Mouse (Mus musculus) limb, embryonic 15.5 days (tissue): Measurements from ENCODE around the gene Tgfb1. TPM values are rescaled to one million over a fixed set of nuclear protein-coding genes. Genes with fewer than 3 reads are reported as not detected.

Experiments used
- ATAC-seq: fragments of 200-750 bp; cut with Nextera tagmentation; 2 replicates; pipeline ENCODE4 v1.8.0; 2017; ENCODE audit warnings: low read depth, moderate TSS enrichment; ENCODE audit not compliant: insufficient number of reproducible peaks, low FRiP score, low TSS enrichment
- H3K27ac ChIP-seq: fragments of 300-500 bp; sonication (generic); 2 replicates; pipeline ENCODE4 v1.5.1; 2015; ENCODE audit warnings: moderate library complexity, mild to moderate bottlenecking, inconsistent platforms
- H3K27me3 ChIP-seq: fragments of 300-500 bp; sonication (generic); 2 replicates; pipeline ENCODE4 v1.6.1; 2015; ENCODE audit warnings: inconsistent platforms
- H3K36me3 ChIP-seq: fragments of 300-500 bp; sonication (generic); 2 replicates; pipeline ENCODE4 v1.6.1; 2015; ENCODE audit warnings: inconsistent platforms
- H3K4me1 ChIP-seq: fragments of 300-500 bp; sonication (generic); 2 replicates; pipeline ENCODE4 v1.6.1; 2015; ENCODE audit warnings: inconsistent platforms
- H3K4me2 ChIP-seq: fragments of 300-500 bp; sonication (generic); 2 replicates; pipeline ENCODE4 v1.6.1; 2015; ENCODE audit warnings: mild to moderate bottlenecking, inconsistent platforms
- H3K4me3 ChIP-seq: fragments of 300-500 bp; sonication (generic); 2 replicates; pipeline ENCODE4 v1.5.1; 2015; ENCODE audit warnings: mild to moderate bottlenecking, inconsistent platforms
- H3K9ac ChIP-seq: fragments of 300-500 bp; sonication (generic); 2 replicates; pipeline ENCODE4 v1.6.1; 2015; ENCODE audit warnings: inconsistent platforms
- H3K9me3 ChIP-seq: fragments of 300-500 bp; sonication (generic); 2 replicates; pipeline ENCODE4 v1.6.1; 2016; ENCODE audit warnings: inconsistent platforms
- WGBS: fragments of 180-500 bp; shearing (Covaris S2); methylation state at CpG from one replicate; pipeline ENCODE4 v1.1.7; 2015; 5-methylcytosine and 5-hydroxymethylcytosine counted together
- polyA plus RNA-seq: library from polyadenylated mRNA; unstranded; fragments of >200 nt; fragmentation: Nextera tagmentation; extraction: Ambion mirVana; gene quantifications from 2 replicates; pipeline ENCODE4 v1.2.1, GENCODE M21; 2015

The Tgfb1 gene
- polyA plus RNA-seq, 1 experiment from 2014 or later, result 3.8 TPM

DNA sequence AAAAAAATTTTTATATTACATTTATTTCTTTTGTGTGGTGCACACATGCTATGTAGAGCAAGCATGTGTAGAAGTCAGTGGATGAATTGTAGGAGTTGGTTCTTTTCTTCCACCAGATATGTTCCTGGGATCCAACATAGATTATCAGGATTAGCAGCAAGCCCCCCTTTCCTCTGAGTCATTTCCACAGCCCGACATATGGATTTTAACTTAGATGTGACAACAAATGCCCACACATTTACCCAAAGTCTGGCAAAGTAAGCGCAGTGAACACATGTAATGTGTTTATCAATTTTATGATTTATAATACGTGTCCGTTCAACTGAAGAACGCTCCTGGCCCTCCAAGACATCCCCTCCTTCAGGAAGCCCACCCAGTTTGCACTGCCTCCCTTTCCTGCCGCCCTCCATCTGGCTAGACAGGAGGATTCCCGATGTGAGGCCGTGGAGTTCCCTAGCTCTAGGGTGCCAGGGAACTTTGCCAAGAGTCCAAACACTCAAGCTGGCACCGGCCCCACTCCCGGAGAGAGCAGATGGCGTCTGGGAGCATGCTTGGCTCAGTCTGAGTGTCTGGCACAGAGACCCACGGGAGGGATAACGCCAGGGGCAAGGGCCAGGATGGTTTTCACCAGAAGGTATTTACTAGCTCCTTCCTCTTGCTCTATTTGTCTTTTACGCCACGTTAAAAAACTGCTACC is 10.6 kb upstream of the Tgfb1 start:
- no peaks in the 10 kb centered on the region for H3K9me3 ChIP-seq
- no peak overlapping the region for H3K27ac ChIP-seq
- ATAC-seq, result no peak
- no peaks in the 10 kb centered on the region for H3K36me3 ChIP-seq
- peaks cover 33% of the 10 kb centered on the region for H3K4me1 ChIP-seq
- 0 out of 2 replicates have a peak overlapping the region, but pooled peaks have one; percentile 4 for H3K4me2 ChIP-seq
- H3K9ac ChIP-seq, result no peak overlapping the region
- H3K4me3 ChIP-seq, result no peak overlapping the region
- 40% methylated on average over 15 of the region's 15 CpGs for WGBS
- H3K27me3 ChIP-seq, result peaks cover 28% of the 10 kb centered on the region

DNA sequence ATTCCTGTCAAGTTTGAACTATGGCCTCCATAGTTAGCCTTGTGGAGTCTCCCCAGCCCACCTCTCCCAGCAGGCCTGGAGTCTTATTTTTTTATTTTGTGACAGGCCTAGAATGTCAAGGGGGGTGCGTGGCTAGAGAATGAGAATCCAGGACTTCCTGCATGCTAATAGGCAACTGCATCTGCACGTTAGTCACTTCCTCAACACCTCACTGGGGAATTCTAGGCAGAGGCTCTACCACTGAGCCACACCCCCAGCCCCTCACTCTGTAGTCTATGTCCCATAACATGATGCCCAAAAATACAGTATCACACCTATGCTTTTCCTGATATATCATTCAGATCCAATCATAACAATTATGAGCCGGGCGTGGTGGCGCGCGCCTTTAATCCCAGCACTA is 9.8 kb upstream of the Tgfb1 start:
- 89% methylated on average over 7 of the region's 7 CpGs for WGBS
- Histone ChIP-seq H3K4me1 (peaks cover 41% of the 10 kb centered on the region), H3K4me2 (no peak overlapping the region), H3K27ac (no peak overlapping the region), H3K9me3 (no peaks in the 10 kb centered on the region), H3K36me3 (no peaks in the 10 kb centered on the region), H3K27me3 (peaks cover 28% of the 10 kb centered on the region), H3K4me3 (no peak overlapping the region), H3K9ac (no peak overlapping the region)
- ATAC-seq, result no peak

DNA sequence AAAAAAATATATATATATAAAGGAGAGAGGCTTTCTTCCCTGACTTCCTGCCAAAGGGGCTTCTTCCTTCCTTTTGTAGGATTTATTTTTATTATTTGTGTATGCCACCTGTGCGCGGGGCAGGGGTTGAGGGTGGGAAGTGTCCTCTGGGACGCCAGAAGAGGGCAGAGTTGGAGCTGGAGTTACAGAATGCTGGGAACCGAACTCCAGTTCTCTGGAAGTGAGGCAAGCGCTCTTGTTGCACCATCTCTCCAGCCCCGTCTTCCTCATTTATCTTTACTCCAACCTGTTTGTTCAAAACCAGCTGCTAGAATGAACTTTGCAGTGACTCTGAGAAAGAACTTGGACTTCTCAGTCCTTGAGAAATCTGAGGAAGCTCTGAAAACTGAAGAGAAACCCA is 6.8 kb upstream of the Tgfb1 start:
- Histone ChIP-seq H3K27me3 (peaks cover 8% of the 10 kb centered on the region), H3K27ac (peak overlapping the region; percentile 97), H3K4me3 (peak overlapping the region; percentile 72), H3K36me3 (no peaks in the 10 kb centered on the region), H3K4me2 (peak overlapping the region; percentile 65), H3K4me1 (peaks cover 34% of the 10 kb centered on the region), H3K9ac (no peak overlapping the region), H3K9me3 (no peaks in the 10 kb centered on the region)
- WGBS, result 6% methylated on average over 6 of the region's 6 CpGs
- ATAC-seq, result no peak

DNA sequence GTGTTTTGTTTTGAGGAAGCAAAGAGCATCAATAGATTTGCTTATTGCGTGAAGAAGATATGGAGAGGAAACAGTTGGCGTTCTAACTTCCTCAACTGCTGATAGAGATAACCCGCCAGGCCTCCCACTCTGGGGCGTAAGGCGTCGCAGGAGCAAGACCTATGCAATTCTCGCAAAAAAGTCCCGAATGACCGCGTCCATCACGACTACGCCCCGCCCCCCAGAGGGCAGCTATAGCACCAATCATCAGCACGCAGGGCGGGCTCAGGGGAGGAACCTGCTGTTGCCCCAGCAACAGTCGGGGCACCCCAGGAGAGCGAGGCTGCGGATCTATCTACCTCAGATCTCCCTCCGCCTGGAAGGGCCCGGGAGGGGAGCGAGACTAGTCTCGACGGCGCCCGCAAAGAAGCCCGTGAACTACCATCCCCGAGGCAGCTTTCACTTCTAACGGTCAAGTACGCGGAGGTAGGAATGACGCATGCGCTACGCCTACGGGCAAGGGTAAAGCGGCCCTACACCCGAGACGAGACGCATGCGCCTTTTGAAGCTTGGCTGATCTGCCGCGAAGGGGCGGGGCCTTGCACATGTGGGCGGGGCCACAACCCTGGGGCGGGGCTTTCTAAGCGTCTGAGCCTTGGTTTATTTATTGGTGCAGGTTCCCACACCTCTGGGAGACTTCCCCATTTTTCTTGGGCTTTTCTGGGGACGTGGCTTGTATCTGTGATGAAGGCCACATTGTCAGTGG is 6.1 kb upstream of the Tgfb1 start, which contains the start of gene B9d2:
Gene B9d2, plus strand, starts transcription at position 267 of the 745 bp plus-strand sequence.
- Histone ChIP-seq H3K4me1 (peaks cover 28% of the 10 kb centered on the region), H3K4me2 (peak within 1 kb of the TSS; percentile 65), H3K27ac (peak within 1 kb of the TSS; percentile 97), H3K36me3 (no peaks in the 10 kb centered on the region), H3K9me3 (no peaks in the 10 kb centered on the region), H3K9ac (peak within 1 kb of the TSS; percentile 52; the same call in 1 of the 2 replicates), H3K4me3 (peak within 1 kb of the TSS; percentile 72), H3K27me3 (peaks cover 1% of the 10 kb centered on the region; the same call in 1 of the 2 replicates)
- under 1% methylated on average over 46 of the region's 46 CpGs for WGBS
- peak; percentile 93 for ATAC-seq

DNA sequence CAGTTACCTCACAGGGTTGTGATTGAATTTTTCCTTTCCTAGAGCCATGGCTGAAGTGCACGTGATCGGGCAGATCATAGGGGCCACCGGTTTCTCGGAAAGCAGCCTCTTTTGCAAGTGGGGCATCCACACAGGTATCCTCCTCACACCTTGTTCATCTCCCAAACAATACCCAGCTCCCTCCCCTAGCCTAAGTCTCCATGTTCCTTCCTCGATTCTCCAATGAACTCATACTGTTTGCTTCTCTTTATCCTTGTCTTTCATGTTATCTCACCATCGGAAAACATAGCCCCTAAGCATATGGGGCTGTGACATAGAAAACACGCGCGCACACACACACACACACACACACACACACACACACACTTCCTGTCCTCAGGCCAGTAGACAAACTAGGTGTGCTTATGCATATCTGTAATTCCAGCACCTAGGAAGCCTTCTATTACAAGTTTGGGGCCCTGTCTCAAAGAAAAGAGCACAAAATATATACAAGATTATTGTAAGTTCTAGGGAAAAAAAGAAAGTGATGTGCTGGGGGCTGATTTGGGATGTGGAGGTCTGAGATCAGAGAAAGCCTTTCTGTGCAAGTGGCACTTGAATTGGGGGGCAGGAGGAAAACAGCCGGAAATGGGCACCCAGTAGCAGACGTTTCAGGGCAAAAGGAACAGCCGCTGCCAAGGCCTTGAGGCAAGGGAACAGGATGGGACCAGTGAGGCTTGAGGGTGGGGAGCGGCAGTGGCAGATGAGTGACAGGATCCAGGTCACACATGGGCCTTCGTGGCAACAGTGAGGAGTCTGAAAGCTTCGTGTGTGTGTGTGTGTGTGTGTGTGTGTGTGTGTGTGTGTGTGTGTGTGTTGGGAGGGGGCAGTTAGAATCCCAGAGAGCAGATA is 5.2 kb upstream of the Tgfb1 start:
- H3K9me3 ChIP-seq, result no peaks in the 10 kb centered on the region
- H3K4me2 ChIP-seq, result peak overlapping the region; percentile 65
- H3K36me3 ChIP-seq, result no peaks in the 10 kb centered on the region; the same call in 1 of the 2 replicates
- H3K4me3 ChIP-seq, result peak overlapping the region; percentile 72
- peaks cover 30% of the 10 kb centered on the region for H3K4me1 ChIP-seq
- no peak overlapping the region for H3K9ac ChIP-seq
- ATAC-seq, result no peak
- 58% methylated on average over 15 of the region's 15 CpGs for WGBS
- peaks cover 8% of the 10 kb centered on the region for H3K27me3 ChIP-seq
- peak overlapping the region; percentile 97 for H3K27ac ChIP-seq

DNA sequence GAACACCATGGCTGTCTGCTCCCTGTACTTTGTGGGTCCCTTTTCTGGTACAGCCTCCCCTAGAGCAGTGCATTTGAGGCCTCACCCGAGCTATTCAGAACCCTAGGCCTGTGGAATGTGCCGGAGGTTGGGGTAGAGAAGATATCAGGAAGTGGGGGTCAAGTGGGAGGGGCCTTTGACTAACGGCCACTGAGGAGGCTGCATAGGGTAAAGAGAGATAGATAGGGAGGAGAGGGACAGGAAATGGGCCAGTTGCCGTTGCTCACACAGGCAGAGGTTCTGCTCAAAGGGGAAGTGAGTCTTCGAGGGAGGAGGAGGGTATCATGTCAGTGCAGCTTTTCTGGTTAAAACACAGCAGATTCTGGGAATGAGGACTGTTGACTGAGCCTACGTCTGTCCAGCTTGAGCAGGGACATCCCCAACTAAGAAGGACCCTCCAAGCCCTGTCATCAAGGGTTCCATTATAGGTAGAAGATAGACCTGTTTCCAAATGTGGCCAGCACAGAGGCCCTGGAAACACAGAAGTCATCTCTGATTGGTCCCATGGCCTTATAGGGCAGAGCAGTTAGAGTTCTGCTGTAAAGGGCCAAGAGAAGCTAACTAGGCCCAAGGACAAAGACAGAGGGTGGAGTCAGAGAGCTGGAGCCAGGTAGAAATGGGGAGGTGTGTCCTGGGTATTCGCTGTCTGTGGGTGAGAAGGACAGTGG is 3.2 kb upstream of the Tgfb1 start:
- Histone ChIP-seq H3K4me3 (no peak overlapping the region), H3K27me3 (peaks cover 22% of the 10 kb centered on the region), H3K27ac (no peak overlapping the region), H3K4me1 (peaks cover 44% of the 10 kb centered on the region), H3K9ac (no peak overlapping the region), H3K9me3 (no peaks in the 10 kb centered on the region), H3K36me3 (no peaks in the 10 kb centered on the region; the same call in 1 of the 2 replicates), H3K4me2 (no peak overlapping the region)
- no peak for ATAC-seq
- WGBS, result 68% methylated on average over 7 of the region's 7 CpGs

DNA sequence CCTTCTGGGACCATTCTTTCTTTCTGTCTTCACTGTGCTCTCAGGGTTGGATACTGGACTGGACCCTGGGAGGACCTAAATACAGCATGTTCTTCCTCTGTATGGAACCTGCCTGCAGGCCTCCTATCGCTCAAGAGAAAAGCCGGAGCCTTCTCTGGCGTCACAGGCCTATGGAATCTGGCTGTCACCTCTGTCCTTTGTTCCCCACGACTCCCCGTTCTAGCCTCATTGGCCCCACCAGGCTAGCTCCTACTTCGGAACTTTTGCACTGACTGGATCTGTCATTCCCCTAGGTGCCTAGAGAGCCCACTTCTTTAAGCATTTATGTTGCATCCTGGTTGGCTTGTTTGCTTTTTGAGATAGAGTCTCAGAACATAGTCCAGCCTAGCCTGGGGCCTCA is 2.1 kb upstream of the Tgfb1 start:
- peaks cover 54% of the 10 kb centered on the region for H3K4me1 ChIP-seq
- H3K9me3 ChIP-seq, result no peaks in the 10 kb centered on the region
- no peak overlapping the region for H3K9ac ChIP-seq
- 82% methylated on average over 6 of the region's 6 CpGs for WGBS
- no peak overlapping the region for H3K4me2 ChIP-seq
- no peaks in the 10 kb centered on the region; the same call in 1 of the 2 replicates for H3K36me3 ChIP-seq
- H3K27me3 ChIP-seq, result peaks cover 31% of the 10 kb centered on the region
- no peak overlapping the region for H3K27ac ChIP-seq
- no peak overlapping the region for H3K4me3 ChIP-seq
- no peak for ATAC-seq

DNA sequence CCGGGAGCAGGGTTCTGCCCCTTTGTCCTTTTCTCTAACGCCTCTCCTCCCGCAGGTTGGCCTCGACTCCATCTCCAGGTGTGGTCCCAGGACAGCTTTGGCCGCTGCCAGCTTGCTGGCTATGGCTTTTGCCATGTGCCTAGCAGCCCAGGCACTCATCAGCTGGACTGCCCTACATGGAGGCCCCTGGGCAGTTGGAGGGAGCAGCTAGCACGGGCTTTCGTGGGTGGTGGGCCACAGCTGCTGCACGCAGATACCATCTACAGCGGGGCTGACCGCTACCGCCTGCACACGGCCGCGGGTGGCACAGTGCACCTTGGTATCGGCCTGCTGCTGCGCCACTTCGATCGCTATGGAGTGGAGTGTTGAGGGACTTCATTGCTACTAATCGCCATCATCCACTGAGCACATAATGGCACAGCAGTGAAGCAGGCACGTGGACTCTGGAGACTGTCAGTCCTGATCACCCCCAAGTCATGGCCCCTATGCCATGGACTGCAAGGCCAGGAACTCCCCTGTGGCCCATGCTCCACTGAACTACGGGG is 804 bp upstream of the Tgfb1 start:
- H3K27ac ChIP-seq, result 0 out of 2 replicates have a peak overlapping the region, but pooled peaks have one; percentile 54
- H3K9ac ChIP-seq, result no peak overlapping the region
- ATAC-seq, result no peak

DNA sequence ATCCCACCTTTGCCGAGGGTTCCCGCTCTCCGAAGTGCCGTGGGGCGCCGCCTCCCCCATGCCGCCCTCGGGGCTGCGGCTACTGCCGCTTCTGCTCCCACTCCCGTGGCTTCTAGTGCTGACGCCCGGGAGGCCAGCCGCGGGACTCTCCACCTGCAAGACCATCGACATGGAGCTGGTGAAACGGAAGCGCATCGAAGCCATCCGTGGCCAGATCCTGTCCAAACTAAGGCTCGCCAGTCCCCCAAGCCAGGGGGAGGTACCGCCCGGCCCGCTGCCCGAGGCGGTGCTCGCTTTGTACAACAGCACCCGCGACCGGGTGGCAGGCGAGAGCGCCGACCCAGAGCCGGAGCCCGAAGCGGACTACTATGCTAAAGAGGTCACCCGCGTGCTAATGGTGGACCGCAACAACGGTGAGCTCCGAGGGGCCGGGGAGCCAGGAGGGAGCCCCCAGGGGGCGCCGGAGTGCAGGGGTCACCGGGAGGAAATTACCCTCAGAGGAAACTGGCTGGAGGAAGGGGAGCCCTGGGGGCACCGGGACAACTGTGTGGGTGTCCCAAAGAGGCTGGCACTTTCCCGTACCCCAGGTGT is 1.1 kb downstream of the Tgfb1 start:
- peak overlapping the region; percentile 81 for H3K4me2 ChIP-seq
- H3K4me1 ChIP-seq, result peaks cover 38% of the 10 kb centered on the region
- under 1% methylated on average over 47 of the region's 47 CpGs for WGBS
- ATAC-seq, result no peak
- H3K36me3 ChIP-seq, result peaks cover 2% of the 10 kb centered on the region; the same call in 1 of the 2 replicates
- peaks cover 49% of the 10 kb centered on the region for H3K27me3 ChIP-seq
- peak overlapping the region; percentile 76; the same call in 1 of the 2 replicates for H3K27ac ChIP-seq
- H3K9ac ChIP-seq, result peak overlapping the region; percentile 69
- H3K9me3 ChIP-seq, result no peaks in the 10 kb centered on the region
- peak overlapping the region; percentile 67 for H3K4me3 ChIP-seq

More for the DNA sequence above, 804 bp upstream of the Tgfb1 start:
- 71% methylated on average over 21 of the region's 21 CpGs for WGBS
- Histone ChIP-seq H3K4me1 (peaks cover 48% of the 10 kb centered on the region), H3K27me3 (peaks cover 43% of the 10 kb centered on the region), H3K36me3 (no peaks in the 10 kb centered on the region; the same call in 1 of the 2 replicates), H3K4me2 (peak overlapping the region; percentile 81), H3K4me3 (peak overlapping the region; percentile 67), H3K9me3 (no peaks in the 10 kb centered on the region)

DNA sequence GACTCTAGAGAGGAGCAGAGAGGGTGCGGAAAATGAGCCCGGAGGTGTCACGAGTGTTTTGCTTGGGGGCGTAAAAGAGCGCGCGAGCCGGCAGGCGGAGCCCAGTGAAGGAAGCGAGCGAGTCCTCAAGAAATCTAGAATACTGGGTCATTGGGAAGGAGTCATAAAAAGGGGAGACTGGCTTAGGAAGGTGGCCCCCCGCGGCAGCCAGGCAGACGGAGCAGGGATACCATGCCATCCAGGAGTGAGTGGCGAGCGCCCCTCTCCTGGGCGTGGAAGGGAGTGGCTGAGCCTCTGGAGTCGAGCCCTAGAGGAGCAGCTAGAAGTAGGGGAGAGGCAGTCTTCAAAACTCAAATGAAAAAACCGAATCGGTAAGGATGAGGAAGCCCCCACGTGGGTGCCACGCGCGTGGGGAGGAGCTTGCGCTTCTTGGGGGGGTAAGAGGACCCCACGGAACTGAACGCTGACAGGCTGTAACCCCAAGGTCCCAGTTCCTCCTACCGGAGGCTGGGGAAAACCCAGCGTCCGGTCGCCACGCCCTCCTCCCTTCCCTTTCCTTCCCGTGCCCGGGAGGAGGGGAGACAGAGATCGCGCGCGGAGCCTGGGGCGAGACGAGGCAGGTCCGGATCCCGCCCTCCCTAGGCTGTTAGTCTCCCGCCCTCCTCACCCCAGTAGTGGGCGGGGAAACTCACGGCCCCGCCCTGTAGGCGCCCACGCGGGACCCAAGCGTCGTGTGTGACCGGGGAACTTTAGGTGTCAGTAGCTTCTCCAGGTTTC is 2.2 kb downstream of the Tgfb1 start:
- H3K4me2 ChIP-seq, result peak overlapping the region; percentile 81
- H3K27ac ChIP-seq, result 0 out of 2 replicates have a peak overlapping the region, but pooled peaks have one; percentile 76
- ATAC-seq, result peak; percentile 25; the same call in 1 of the 2 replicates
- H3K27me3 ChIP-seq, result peaks cover 49% of the 10 kb centered on the region
- peaks cover 38% of the 10 kb centered on the region for H3K4me1 ChIP-seq
- no peaks in the 10 kb centered on the region for H3K9me3 ChIP-seq
- H3K36me3 ChIP-seq, result peaks cover 2% of the 10 kb centered on the region; the same call in 1 of the 2 replicates
- under 1% methylated on average over 52 of the region's 52 CpGs for WGBS
- peak overlapping the region; percentile 34 for H3K9ac ChIP-seq
- peak overlapping the region; percentile 67 for H3K4me3 ChIP-seq
